Mouse (Mus musculus) erythroblast, adult 5-6 weeks (primary cell): Measurements from ENCODE around the gene Kcnj5. TPM values are rescaled to one million over a fixed set of nuclear protein-coding genes. Genes with fewer than 3 reads are reported as not detected.

Source experiments
- ATAC-seq: replicated peaks from 2 replicates; pipeline ENCODE4 v1.8.0; 2016; ENCODE audit warnings: moderate number of reproducible peaks, mild to moderate bottlenecking, moderate TSS enrichment, inconsistent platforms; ENCODE audit not compliant: poor library complexity, low FRiP score, severe bottlenecking
- total RNA-seq, 2 experiments: library from RNA; stranded (forward) in 1 of 2; stranded (reverse) in 1 of 2; fragments of 150-400 nt in 1 of 2; fragments of 200-764, 138-1000 nt in 1 of 2; gene quantifications; 2 replicates each; pipeline versions ENCODE4 v1.2.3 to v1.2.4; 2015 to 2017; ENCODE audit warnings: low replicate concordance in 2 of 2

Gene Kcnj5
- total RNA-seq, 2 experiments from 2014 or later = 0.19 to 0.43 TPM

- ATAC-seq = no peak
Measured at GRCm38 (mm10) chr9:32328777-32329176, 15.4 kb downstream of the Kcnj5 start.

DNA sequence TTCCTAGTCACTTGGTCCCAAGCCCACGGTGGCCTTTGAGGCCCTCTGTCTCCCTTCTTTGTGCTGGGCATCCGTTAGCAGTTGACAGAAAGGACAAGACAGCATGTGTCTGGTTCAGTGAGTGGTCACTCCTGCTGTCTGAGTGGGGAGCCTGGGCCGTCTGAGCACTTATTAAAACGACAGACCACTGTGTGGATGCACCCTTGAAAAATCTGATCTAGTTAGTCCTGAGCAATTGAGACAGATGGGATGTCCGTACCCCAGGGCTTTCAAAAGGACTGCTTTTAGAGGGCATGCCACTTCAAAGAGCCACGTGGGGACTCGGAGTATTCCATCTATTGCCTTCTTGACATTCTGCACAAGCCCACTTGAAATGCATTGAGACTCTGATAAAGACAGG, 20.5 kb downstream of the Kcnj5 start:
- no peak for ATAC-seq

DNA sequence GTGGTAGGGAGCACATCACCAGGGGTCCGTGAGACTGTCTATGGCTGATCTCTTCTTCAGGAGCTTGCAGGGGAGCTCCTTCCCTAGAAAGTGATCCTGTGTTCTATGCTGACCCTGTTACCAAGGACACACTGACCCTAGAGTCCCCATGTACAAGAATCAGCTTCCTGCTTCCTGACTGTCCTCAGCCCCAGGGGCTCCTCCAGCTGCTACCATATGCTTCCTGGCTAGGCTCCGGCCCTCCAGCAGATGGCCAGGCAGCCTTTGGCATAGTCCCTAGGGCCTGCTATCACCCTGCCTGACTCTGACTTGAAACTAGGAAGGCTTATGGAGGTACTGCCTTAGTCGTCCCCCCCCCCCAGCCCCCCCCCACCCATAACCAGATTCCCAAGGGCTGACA, 24.0 kb downstream of the Kcnj5 start:
- ATAC-seq = no peak

- ATAC-seq = no peak
Measured at GRCm38 (mm10) chr9:32315999-32316398, 28.2 kb downstream of the Kcnj5 start.

DNA sequence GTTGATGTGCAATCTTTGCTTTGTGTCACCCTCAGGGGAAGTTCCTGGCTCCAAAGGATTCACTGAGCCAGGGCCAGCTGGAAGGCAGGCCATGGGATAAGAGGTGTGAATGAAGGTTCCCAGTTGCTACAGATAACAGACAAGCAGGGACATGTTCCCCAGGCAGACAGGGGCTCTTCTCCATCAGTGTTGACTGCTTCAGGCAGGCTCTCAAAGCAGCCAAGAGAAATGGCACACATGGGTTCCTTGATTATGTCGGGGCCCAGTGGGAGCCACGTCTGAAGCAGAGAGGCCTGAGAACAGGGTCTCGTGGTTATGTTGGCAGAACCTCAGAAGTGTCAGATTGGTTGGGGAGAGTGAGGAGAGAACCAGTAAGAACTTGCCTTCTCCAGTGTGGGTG, 30.1 kb downstream of the Kcnj5 start:
- ATAC-seq = no peak

- ATAC-seq = no peak
Measured at GRCm38 (mm10) chr9:32312208-32312607, 31.9 kb downstream of the Kcnj5 start.

- no peak for ATAC-seq
Measured at GRCm38 (mm10) chr9:32311786-32312185, 32.4 kb downstream of the Kcnj5 start.

DNA sequence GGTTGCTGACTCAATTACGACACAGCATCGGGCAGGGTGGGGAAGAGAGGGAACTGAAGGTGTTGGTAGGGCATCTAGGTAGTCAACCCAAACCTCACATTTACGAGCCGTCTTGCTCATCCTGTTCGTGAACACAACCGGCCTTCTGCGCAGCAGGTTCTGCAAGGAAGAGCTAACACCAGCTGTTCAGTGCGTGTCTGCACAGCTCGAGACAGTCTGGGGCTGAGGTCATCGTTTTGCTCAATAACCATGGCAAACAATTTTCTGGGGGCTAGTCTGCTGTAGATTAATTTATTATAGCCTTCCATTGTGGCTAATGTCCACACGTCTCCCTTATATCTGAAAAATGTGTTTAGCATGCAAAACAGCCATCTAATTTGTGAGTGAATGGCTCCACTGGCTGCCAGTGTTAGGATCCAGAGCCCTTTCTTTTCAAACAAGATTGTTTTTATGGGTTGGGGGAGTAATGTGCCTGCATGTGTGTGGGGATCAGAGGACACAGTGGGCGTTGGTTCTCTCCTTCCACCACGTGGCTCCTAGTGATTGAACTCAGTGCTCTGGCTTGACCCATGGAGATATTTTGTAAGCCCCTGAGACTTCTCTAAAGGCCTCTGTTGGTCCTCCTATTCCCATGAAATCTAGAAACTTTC, 41.5 kb downstream of the Kcnj5 start:
- no peak for ATAC-seq

- no peak for ATAC-seq
Measured at GRCm38 (mm10) chr9:32295061-32295800, 48.9 kb downstream of the Kcnj5 start.

GRCm38 (mm10) chr9:32292686-32293085, 51.5 kb downstream of the Kcnj5 start:
- no peak for ATAC-seq

DNA sequence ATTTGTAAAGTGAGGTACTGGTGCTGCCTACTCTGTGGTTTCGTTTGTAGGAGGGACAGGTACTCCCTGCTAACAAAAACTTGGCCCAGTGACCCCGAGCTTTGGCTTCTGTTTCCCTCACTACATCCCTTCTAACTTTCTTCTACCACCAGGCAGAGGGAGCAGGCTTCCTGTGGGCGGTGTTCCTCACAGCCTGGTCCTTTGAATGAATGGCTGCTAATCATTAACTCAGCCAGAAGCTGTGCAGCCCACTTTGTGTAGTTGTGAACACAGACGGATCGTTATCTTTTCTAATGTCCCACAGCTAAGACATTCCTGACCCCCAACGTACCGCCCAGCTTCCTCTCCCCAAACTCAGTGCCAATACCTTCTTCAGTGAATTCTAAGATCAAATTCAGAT, 52.5 kb downstream of the Kcnj5 start:
- no peak for ATAC-seq

DNA sequence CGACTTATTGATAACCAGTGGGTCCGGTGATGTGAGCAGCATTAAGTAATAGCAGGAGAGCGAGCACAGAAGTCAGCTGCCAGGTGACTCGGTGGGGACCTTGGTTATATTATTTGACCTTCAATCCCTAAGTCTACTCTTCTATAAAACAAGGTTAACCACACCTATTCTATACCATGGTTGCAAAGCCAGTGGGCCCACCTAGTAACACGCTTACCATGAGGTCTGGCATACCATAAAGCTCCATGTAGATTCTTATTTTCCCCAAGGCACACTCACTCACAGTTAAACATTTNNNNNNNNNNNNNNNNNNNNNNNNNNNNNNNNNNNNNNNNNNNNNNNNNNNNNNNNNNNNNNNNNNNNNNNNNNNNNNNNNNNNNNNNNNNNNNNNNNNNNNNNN, 60.6 kb downstream of the Kcnj5 start:
- ATAC-seq = no peak

DNA sequence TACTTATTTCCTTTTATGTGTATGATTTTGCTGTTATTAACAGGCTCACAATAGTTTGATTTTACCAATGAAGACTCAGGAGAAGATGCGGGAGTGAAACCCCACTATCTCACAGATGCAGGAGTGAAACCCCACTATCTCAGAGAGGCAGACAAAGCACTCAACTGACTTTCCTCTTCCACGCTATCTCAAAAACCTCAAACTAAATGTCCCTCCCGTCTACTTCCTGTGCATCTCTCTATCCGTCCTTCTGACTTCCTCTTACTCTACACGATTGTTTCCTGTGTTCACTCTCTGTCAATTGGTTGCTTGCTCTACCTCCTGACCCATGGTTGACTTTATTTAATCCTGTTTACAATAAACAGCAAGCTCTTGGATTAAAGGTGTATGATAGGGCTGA, 63.7 kb downstream of the Kcnj5 start:
- no peak for ATAC-seq

DNA sequence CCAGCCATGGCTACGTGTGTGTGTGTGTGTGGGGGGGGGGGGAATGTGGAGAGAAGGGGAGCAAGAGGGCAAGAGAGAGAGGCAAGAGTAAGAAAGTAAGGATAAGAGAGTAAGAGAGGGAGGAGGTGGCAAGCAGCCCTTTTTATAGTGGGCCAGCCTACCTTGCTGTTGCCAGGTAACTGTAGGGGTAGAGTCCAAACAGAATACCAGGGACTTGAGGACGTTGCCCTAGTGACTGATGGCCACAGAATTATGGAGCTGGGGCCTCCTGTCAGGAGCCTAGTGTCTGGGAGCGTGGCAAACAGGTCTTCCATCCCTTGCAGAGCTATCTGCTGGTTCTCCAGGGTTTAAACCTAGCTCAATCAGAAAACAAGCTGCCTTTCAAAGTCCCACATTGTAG, 64.4 kb downstream of the Kcnj5 start:
- no peak for ATAC-seq

- ATAC-seq = no peak
Measured at GRCm38 (mm10) chr9:32278052-32278451, 66.1 kb downstream of the Kcnj5 start.

GRCm38 (mm10) chr9:32271896-32272444, 72.2 kb downstream of the Kcnj5 start:
- no peak for ATAC-seq

Other genes with a start within 250 kb of the Kcnj5 start
- 1.0 and 1.9 TPM in 2 replicates for gene Arhgap32, start 228.2 kb downstream of the Kcnj5 start, total RNA-seq (2015; ENCODE audit: low replicate concordance)
- gene Arhgap32, start 228.2 kb downstream of the Kcnj5 start, total RNA-seq (2017; ENCODE audit: low replicate concordance) = 1.1 and 1.3 TPM in 2 replicates
- gene Kcnj1, start 28.1 kb upstream of the Kcnj5 start, total RNA-seq (2015; ENCODE audit: low replicate concordance) = not detected in 2 replicates
- gene Kcnj1, start 28.1 kb upstream of the Kcnj5 start, total RNA-seq (2017; ENCODE audit: low replicate concordance) = not detected in 2 replicates
- 27.3 and 30.5 TPM in 2 replicates for gene Fli1, start 198.5 kb upstream of the Kcnj5 start, total RNA-seq (2015; ENCODE audit: low replicate concordance)
- gene Fli1, start 198.5 kb upstream of the Kcnj5 start, total RNA-seq (2017; ENCODE audit: low replicate concordance) = 21.7 and 26.2 TPM in 2 replicates